Mouse (Mus musculus) thymus, postnatal 36 days (tissue): ENCODE results near the gene Klhdc8a.

Experiments used
- DNase-seq, 2 experiments: peaks; one replicate each; pipeline ENCODE4 v3.0.0; 2022; ENCODE audit warnings: mixed read lengths in 2 of 2

The Klhdc8a gene

DNA sequence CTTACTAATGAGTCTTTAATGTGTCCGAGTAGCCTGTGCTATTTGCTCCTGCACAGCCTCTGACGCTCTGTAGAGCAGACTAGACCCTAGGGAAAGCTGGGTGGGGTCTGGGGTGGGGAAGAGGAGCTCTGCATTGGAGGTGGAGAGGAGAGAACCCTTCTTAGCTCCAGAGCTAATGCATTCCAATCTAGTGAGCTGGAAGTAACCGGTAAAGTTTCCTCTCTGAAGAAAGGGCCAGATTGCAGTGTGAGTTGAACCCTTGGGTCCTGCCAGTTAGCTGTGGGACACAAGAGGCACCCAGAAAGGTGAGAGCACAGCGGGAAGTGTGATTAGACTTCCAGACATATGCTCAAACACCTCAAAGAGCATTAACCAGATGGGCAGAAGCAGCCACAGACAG is 6.7 kb upstream of the Klhdc8a start:
- no peak for DNase-seq

DNA sequence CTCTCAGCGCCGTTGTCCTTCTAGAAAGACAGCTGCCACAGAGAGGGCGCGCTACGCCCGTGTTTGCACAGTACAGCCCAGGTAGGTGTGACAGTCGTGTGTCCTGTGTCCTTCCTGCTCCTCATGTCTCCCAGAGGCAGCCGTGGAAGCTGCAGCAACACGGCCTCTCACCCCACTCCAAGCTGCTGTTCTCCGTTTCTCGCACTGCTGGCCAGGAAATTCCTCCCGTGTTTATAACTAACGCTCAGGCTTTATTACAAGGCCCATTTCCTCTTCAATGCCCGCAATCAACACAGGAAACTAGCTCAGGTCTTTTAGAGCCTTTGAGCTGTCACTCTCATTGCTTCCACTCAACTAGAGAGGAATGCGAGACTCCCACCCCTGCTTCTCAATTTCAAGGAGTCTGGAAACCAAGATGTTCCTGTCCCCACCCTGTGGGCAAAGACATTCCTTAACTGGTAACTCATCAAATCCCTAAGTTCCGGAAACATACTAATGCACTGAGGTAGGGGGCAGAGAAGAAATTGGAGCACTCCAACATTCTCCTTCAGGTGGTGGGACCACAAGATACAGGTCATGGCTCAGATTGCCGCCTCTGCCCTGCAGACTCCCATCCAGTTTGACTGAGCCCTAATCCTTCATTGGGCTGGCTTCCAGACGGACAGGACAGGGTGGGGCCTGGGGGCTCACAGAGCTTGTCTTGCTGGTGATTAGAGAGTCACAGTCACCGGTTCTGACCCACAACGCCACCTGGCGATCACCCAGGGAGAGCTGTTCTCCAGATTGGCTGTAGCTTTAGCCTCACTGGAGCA is 5.9 kb upstream of the Klhdc8a start:
- no peak for DNase-seq

DNA sequence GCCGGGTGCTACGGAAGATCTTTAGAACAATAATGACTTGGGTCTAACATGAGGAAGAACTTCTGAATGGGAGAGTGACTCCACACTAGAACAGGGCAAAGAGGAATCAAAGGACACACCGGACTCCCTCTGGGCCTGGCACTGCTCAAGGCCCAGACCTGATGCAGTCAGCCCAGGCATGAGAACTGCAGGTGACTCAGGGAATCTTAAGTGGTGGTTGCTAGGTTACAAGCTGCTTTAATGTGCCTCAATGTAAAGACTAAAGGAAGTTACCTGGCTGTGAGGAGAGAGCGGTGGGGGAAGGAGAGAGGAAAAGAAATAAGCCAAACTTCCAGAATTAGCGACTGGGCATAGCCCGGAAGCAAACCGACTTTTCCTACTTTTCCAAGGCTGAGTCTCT is 2.9 kb upstream of the Klhdc8a start:
- no peak for DNase-seq

DNA sequence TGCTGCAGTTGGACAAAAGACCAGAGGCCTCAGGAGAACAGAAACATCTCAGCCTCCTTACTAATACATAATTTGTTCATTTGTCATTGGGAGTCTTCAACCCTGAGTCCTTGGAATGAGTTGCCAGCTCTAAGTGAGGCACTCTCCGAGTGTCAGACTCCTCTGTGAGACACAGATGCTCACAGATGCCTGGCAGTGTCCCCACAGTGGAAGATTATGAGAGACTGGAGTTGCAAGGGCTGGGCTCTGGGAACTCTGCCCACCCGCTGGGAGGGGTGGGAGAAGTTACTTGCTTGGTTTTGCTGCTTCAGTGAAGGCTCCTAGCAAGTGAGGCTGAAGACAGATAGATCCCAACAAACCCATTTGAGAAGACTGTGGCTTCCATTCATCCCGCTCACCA is 2.4 kb upstream of the Klhdc8a start:
- DNase-seq = no peak

DNA sequence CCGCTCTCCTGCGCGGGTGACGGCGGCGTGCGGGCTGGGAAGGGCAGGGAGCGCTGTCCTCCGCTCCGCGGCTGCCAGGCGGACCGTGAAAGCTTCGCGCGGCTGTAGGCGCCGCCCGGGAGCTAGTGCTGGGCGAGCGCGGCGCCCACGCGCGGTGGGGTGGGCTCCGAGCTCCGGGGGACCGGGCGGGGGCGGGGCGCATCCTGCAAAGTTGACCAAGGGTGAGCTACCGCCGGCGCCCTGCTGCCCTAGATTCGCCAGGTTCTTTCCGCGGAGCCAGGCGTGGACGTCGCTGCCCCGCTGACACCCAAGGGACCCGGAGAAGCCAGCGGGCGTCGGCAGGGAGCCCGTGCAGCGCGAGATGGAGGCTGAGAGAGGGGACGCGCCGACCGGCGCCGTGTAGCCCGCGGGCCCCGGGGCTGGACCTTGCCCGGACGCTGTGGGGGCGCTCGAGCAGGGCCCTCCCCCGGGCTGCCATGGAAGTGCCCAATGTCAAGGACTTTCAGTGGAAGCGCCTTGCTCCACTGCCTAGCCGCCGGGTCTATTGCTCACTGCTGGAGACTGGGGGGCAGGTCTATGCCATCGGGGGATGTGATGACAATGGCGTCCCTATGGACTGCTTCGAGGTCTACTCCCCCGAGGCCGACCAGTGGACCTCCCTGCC is 507 bp downstream of the Klhdc8a start:
- DNase-seq = no peak

DNA sequence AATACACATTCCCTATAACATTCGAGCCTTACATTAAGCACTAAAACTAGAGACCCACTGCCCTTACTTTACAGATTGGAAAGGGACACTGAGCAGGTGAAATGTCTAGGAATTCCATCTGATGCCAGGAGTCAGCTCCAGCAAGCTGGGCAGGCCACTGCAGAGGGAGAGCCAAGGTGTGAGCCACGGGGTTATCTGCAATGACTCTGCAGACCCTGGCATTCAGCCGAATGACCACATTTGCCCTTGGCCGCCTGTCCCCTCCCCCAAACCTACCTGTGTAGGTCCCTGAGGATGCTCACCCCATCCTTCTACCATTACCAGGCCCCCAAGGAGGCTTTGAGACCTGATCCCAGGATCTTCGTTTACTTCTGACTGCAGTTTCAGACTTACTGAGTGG is 1.3 kb downstream of the Klhdc8a start:
- DNase-seq = no peak

DNA sequence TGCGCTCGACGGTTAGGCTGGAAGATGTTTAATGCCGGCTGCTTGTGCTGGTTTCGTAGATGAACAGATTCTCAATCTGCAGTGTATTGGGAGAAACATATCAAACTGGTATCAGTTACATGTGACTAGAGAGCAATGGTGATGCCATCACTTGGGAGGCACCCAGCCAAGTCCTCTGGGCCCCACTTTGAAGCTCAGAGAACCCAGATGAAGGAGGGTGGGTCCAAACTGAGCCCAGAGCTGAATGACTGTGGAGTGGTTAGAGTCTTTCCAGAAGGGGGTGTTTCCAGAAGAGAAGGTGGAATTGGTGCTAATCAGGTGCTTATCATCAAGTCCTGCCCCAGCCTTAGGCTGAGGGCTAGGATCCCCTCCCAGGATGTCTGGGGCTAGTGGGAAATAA is 2.8 kb downstream of the Klhdc8a start:
- DNase-seq = no peak

DNA sequence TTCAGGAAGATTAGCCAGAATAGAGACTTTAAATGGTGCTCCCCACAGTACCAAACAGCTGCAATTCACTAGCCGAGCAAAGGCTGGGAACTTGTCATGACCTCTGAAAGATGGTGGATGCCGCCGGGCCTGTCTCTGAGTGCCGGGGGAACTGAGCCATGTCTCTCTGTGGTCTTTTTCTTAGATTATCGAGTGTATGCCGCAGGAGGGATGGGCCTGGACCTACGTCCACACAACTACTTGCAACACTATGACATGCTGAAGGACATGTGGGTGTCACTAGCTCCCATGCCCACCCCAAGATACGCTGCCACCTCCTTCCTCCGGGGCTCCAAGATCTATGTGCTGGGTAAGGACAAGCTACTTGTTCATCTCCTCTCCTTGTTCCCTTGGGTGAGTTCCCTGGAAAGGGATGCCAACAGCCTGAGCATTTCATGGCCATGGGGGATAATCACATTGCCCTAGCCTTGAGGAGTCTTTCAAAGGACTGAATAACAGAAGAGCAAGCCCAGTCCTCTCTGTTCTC is 4.0 kb downstream of the Klhdc8a start:
- DNase-seq = no peak

DNA sequence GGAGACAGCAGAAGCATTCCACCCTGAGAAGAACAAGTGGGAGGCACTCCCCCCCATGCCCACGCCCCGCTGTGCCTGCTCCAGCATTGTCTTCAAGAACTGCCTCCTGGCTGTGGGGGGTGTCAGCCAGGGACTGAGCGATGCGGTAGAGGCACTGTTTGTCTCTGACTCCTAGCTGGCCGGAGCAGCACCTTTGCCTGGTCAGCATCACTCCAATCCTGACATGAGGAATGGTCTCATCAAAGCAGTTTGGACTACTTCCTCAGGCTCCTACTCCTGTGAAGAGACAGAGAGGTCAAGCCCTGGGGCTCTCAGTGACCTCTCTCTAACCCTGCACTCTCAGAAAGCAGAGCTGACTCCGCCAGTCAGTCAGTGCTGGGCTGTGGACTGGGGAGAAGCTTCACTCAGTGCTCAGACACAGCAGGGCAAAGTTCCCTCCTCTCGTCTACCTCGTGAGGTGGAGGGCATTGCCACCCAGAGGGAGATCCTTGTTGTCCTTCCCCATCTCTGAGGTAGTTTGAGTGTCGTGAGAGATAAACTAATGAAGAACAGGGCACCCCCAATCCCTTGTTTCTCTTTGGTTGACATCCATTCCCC is 6.3 kb downstream of the Klhdc8a start:
- no peak for DNase-seq

DNA sequence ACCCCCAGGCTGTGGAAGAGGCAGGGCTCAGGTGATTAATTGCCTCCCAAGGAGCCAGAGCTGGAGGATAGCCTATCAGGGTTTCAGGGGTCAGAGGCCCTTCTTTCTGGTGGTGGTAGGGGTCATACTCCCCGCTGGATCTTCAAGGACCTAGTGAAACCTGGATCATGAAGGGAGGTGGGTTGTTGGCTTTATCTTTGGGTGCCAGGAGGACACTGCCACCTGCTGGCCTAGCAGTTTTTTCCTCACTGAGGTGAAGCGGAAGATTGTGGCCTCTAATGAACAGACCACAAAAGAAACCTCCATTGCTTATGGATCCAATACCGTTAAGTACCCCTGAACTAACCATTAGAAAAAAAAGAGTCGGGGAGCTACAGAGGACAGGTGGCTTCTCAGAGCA is 7.7 kb downstream of the Klhdc8a start:
- peak in 1 of 2 experiments; percentile 42 for DNase-seq

DNA sequence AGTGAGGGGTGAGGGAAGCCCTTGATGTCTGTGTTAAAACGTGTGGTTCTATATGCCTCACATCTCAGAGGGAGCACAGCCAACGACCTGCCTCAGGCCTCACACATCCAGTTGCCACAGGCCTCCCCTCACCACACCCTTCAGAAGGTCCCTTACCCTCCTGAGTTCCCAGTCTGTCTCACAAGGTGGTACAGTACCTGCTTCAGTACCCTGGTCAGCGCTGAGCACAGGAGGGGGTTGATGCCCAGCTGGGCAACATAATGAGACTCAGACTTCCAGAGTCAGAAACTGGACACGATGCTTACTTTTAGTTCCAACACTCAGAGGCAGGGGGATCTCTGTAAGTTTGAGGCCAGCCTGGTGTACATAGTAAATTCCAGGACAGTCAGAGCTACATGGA is 8.4 kb downstream of the Klhdc8a start:
- DNase-seq = no peak

DNA sequence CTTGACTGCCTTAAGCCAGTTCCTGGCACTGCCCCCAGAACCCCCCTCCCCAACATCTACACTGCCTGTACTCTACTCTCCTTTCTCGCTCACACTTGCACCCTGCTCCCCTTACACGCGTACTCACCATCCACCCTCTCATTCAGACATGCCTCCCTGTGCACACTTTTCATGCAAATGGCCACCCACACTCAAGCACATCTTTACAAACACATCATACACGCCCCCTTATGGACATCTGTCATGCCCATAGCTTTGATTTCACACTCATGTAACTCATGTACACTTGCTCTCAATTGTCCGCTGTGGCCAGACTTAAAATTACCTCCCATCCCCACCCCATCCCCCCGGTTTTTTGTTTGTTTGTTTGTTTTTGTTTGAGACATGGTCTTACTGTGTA is 9.5 kb downstream of the Klhdc8a start:
- no peak for DNase-seq

DNA sequence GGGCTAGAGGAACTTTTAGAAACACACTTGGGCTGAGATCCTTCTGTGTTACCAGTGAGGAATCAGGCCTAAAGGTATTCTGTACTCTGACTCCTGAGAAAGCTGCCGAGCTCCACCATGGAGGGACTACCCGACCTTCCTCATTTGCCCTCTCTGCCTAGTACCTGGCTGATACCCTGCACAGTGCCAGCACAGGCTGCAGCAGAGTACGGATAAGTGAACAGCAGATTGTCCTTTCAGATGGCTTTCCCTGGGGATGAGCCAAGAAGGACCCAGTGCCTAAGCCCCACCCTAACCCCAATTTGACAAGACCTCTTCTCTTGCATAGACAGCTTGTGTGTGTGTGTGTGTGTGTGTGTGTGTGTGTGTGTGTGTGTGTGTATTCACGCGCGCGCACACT is 10.2 kb downstream of the Klhdc8a start:
- DNase-seq = no peak

DNA sequence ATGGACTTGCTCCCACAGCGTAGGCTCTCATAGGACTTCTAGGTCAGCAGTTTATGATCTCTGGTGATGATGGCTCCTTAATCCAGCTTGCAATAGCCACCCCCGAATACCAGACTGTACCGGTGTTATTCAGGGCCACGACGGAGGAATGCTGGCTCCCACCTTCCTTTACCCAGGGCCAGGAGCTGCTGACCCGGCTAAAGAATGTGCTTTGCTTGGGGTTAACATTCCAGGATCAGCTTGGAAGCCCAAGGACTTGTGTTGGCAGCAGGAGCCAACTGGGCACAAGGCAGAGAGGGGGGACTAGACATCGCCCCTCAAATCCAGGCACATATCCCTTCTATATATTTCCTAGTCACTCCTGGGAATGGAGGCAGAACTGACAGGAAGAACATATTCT is 12.3 kb downstream of the Klhdc8a start:
- DNase-seq = no peak

DNA sequence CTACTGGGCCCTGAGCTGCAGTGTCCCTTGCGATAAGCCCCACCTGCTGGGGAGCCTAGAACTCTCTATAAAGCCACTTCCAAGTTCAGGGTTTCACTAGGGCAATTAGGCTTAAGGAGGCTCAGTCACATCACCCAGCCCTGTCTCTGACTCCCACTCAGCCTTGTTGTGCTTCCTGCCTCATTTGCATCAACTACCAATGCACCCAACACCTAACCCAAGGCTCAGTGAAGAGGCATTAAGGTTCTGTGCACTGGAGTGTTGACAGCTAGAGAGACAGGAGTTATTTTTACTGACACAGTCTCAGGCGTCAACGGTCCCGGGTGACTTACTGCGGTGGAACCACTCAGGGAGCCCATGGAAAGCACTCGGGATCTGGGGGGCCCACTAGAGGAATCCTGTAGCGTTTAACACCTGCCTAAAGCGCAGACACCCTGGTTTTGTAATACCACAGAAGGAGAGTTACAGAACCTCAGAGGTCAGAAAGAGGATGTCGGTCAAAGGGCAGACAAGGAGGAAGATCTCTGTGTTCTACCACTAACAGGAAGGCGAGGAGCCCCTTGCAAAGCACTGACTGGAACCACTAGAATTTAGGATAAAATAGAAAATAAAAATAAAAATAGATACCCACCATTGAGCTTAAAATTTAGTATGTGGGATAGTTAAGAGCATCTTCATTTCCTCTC is 12.9 kb downstream of the Klhdc8a start:
- no peak for DNase-seq

DNA sequence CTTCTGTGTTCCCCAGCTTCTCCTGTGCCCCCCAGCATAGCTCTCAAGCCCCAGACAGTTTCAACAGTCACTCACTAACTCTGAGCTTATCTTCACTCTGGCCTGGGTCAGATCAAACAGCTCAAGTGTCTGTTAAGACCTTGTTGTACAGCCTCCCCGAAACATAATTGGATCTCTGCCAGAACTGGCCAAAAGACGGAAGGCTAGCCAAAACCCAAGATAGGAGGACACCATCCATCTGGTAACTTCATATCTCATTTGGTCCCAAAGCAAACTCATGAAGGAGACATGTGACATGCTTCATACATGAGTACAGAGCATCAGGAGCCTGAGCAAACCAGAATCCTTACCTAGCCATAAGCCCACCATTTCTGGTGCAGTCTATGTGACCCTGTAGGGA is 13.6 kb downstream of the Klhdc8a start:
- no peak for DNase-seq

DNA sequence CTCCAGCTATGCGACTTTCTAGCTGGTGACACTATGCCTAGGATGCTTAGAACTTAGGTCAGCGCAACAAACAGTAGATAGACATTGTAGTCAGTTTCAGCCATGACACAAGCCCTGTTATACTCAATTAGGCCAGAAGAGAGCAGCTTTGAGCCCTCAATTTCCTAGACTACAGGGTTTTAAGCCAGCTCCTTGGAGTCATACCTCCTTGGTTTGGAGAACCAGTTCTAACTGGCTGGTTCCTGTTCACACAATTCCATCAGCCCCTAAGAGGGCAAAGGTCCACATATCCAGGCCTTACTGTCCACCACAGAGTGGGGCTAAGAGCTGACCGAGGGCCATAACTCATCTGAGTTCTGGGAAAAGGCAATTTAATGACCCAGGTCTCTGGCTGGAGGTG is 14.3 kb downstream of the Klhdc8a start:
- DNase-seq = peak in 1 of 2 experiments; percentile 19

DNA sequence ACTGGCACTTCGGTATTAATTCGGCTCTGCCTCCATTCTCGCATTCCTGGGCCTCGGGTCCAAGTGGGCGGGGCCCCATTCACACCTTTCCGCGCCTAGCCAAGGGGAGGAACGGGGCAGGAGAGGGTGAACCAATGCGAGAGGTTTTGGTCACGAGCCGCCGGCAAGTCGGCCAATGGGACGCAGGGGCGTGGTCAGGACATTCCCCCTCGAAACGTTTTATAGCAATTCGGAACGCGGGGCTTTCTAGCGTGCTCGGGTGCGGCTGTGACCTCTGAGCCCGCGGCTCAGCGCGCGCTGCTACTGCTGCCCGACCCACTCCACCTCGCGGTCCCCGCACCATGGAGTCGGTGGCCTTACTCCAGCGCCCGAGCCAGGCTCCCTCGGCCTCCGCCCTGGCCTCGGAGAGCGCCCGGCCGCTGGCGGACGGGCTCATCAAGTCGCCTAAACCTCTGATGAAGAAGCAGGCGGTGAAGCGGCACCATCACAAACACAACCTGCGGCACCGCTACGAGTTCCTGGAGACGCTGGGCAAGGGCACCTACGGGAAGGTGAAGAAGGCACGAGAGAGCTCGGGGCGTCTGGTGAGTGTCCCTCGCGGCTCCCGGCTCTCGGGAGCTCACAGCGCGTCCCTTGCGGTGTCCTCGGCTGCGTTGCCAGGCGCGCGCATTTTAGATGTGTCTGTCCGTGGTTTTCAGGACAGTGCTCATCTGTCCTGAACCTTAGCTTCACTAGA is 17.6 kb downstream of the Klhdc8a start, which contains the start of gene Nuak2:
Gene Nuak2, plus strand, starts transcription at position 238 of the 736 bp plus-strand sequence.
- peak; percentile 80 to 87 for DNase-seq

DNA sequence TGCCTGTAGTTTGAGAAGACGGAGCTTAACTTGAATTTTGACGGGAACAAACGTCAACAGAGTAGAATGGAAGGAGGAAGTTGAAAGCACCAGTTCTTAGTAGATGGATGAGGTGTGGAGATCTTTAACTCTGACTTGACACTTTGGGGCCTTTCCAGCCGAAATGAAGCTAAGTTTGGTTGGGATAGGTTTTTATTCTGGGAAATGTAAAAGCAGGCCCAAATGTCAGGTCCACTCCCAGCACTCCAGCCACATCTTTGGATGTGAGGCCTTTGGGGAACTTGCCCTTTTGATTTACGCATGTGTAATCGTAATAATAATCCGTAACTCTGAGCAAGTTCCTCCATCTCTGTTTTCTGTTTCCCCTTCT is 18.2 kb downstream of the Klhdc8a start:
- no peak for DNase-seq

DNA sequence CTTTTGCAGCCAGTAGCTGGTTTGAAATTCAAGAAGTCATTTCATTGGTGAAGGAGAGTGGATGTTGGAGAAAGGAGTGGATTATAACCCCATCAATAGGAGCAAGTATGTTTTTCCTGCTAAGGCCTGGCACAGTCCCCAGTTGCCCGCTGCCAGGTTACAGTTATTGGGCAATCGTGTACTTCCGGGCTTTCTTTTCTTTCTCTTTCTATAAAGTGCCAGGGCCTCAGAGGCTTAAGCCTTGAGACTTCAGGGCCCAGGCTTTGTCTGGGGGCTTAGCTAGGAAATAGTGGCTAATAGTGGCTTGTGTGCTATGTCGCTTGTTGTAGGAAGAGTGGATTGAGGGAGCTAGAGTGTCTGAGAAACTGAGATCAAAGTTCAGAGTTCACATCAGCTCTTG is 19.0 kb downstream of the Klhdc8a start:
- no peak for DNase-seq

DNA sequence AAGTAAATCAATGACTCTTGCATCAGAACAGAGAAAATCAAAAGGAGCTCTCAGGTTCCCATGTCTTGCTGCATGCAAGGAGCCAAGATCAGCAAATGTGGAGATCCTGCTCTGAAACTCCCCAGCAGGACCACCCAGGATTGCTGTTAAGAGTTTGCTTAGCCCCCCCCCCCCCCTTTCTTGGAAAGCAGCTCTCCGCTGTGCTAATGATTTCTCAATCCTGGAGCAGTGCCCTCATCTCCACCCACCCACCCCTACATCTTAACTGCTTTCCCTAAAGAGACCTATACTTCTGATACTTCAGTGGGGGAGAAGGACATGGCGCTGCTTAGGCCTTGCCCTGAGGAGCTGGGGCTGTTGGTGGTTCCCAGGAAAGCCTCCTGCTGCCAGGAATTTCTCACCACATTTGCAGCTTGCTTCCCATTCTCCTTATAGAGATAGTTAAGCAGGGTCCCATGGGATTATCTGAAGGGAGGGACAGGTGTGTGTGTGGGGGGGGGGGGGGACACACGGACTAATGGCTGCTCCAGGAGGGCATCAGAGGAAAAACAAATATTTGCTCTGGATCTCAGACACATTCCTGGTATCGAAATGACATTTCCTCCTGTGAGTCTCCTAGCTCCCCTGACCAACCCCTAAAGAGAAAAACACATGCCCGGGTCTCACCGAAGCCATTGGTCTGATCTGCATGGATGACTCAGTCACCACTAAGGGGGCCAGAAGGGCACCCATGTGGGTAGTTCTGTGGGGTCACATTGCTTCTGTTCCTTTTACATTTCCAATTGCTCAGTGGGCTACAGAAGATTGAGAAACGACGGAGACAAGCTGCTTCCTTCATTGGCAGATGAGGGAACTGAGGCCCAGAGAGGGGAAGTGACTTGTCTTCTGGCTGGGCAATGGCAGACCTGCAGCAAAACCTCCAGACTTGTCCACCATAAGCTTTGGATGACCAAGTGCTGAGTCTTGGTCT is 19.8 kb downstream of the Klhdc8a start:
- DNase-seq = no peak
